Mouse (Mus musculus): ENCODE measurements around the gene Tcf7l2. TPM values are rescaled to one million over a fixed set of nuclear protein-coding genes. Genes with fewer than 3 reads are reported as not detected.

Gene Tcf7l2
- polyA plus RNA-seq, 1 experiment from 2014 or later: 215 TPM

DNA sequence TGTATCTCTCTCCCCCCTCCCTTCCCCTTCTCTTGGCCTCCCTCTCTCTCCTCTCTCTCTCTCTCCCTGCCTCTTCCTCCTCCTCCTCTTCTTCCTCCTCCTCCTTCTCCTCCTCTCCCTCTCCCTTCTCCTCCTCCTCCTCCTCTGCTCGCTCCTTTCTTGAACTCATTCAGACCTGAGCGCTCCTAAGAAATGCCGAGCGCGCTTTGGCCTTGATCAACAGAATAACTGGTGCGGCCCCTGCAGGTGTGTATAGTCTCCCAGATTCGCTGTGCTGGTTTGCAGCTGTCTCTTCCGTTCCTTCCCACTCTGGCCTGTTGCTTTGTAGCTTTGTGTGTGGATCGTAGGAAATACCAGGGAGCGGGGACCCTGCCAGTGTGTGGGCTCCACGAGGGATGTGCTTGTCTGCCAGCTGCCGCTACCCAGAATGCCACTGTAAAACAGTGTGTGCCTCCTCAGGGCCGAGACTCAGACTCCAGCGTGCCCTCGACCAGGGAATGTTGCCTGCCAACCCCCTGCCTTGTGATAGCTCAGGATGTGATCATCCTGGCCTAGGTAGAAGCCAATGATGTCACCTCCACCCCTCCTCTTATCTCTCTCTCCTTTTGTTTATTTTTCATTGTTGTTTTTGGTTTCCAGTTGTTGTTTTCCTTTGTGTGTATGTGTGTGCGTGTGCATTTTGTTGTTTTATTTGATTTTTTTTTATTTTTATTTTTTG is 184.3 kb downstream of the Tcf7l2 start:
- no peak overlapping the region for H3K4me3 ChIP-seq
- H3K27ac ChIP-seq: 0 out of 2 replicates have a peak overlapping the region, but pooled peaks have one; percentile 0
- peaks cover 38% of the 10 kb centered on the region for H3K27me3 ChIP-seq
- no peak overlapping the region for H3K9ac ChIP-seq
- 70% methylated on average over 16 of the region's 16 CpGs for WGBS
- peaks cover 16% of the 10 kb centered on the region for H3K4me1 ChIP-seq
- H3K9me3 ChIP-seq (replicated peaks): no peaks in the 10 kb centered on the region
- ATAC-seq: no peak; the same call in 1 of the 2 replicates
- peaks cover 13% of the 10 kb centered on the region; the same call in 1 of the 2 replicates for H3K36me3 ChIP-seq (ENCODE audit: poor library complexity, severe bottlenecking)
- H3K4me2 ChIP-seq: no peak overlapping the region

DNA sequence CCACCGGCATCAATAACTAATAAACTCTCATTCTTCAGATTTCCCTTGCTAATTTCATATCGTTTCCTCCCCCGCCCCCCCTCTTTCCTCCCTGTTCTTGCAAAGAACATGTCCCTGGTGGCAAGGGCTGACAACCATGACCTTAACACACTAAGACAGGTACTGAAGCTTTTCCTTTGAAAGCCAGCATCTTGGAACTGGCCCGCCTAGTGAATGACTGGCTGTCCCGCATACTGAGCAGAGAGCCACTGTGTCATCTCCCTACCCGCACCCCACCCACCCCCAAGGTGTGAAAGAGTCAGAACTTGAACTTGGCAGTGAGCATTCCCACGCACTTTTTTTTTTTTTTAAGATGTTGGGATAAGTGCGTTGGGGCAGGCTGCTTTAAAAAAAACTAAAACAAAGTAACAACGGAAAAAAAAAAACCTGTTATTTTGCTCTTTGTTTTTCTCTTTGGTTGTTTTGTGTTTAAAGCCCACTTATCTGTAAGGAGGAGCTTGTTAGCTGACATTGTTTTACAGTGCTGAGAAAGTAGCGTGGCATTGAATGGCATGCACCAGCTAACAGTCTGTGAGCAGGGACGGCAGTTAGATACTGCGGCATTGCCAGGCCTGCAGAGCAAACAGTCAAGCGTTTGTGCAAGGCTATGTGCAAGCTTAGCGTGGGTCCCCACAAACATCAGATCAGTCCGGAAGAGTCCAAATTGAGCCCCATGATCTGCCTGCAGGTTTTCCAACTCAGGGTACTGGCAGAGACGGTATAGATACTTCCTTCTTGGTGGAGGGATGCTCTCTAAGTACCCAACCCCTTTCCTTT is 185.4 kb downstream of the Tcf7l2 start:
- peaks cover 11% of the 10 kb centered on the region for H3K36me3 ChIP-seq (ENCODE audit: poor library complexity, severe bottlenecking)
- H3K27me3 ChIP-seq: peaks cover 31% of the 10 kb centered on the region
- H3K4me1 ChIP-seq: peaks cover 16% of the 10 kb centered on the region
- no peak overlapping the region for H3K4me2 ChIP-seq
- H3K4me3 ChIP-seq: no peak overlapping the region
- WGBS: 81% methylated on average over 16 of the region's 16 CpGs
- H3K9me3 ChIP-seq (replicated peaks): no peaks in the 10 kb centered on the region
- no peak overlapping the region for H3K27ac ChIP-seq
- H3K9ac ChIP-seq: no peak overlapping the region
- no peak for ATAC-seq

GRCm38 (mm10) chr19:55927674-55928061 is 186.0 kb downstream of the Tcf7l2 start:
- H3K4me1 ChIP-seq: peaks cover 16% of the 10 kb centered on the region
- 92% methylated on average over 9 of the region's 9 CpGs for WGBS

GRCm38 (mm10) chr19:55928674-55929073 is 187.1 kb downstream of the Tcf7l2 start:
- no peak overlapping the region for H3K4me3 ChIP-seq

More at GRCm38 (mm10) chr19:55927674-55928061, 186.0 kb downstream of the Tcf7l2 start:
- no peak for ATAC-seq
- Histone ChIP-seq H3K4me3 (no peak overlapping the region), H3K9me3 (replicated peaks) (no peaks in the 10 kb centered on the region), H3K36me3 (ENCODE audit: poor library complexity, severe bottlenecking) (peaks cover 8% of the 10 kb centered on the region), H3K27me3 (peaks cover 25% of the 10 kb centered on the region), H3K27ac (no peak overlapping the region), H3K4me2 (no peak overlapping the region), H3K9ac (no peak overlapping the region)

GRCm38 (mm10) chr19:55931642-55932041 is 190.0 kb downstream of the Tcf7l2 start:
- no peak overlapping the region for H3K27ac ChIP-seq
- peaks cover 12% of the 10 kb centered on the region for H3K4me1 ChIP-seq
- H3K36me3 ChIP-seq (ENCODE audit: poor library complexity, severe bottlenecking): peaks cover 8% of the 10 kb centered on the region
- H3K9me3 ChIP-seq (replicated peaks): no peaks in the 10 kb centered on the region
- WGBS: 90% methylated on average over 17 of the region's 17 CpGs
- no peak overlapping the region for H3K9ac ChIP-seq
- H3K4me3 ChIP-seq: no peak overlapping the region
- no peak overlapping the region for H3K4me2 ChIP-seq
- ATAC-seq: no peak
- peaks cover 24% of the 10 kb centered on the region for H3K27me3 ChIP-seq

More at GRCm38 (mm10) chr19:55928674-55929073, 187.1 kb downstream of the Tcf7l2 start:
- H3K27ac ChIP-seq: no peak overlapping the region
- no peak overlapping the region for H3K4me2 ChIP-seq
- H3K9me3 ChIP-seq (replicated peaks): no peaks in the 10 kb centered on the region
- peaks cover 8% of the 10 kb centered on the region for H3K36me3 ChIP-seq (ENCODE audit: poor library complexity, severe bottlenecking)
- WGBS: 94% methylated on average over 5 of the region's 5 CpGs
- no peak overlapping the region for H3K9ac ChIP-seq
- no peak for ATAC-seq
- H3K27me3 ChIP-seq: peaks cover 15% of the 10 kb centered on the region
- peaks cover 12% of the 10 kb centered on the region for H3K4me1 ChIP-seq

GRCm38 (mm10) chr19:55933947-55934729 is 192.5 kb downstream of the Tcf7l2 start:
- peaks cover 8% of the 10 kb centered on the region for H3K36me3 ChIP-seq (ENCODE audit: poor library complexity, severe bottlenecking)
- no peak overlapping the region for H3K4me2 ChIP-seq
- H3K4me1 ChIP-seq: peaks cover 12% of the 10 kb centered on the region
- H3K27me3 ChIP-seq: peaks cover 36% of the 10 kb centered on the region
- no peak overlapping the region for H3K27ac ChIP-seq
- ATAC-seq: no peak
- 48% methylated on average over 7 of the region's 7 CpGs for WGBS
- no peak overlapping the region for H3K9ac ChIP-seq
- no peaks in the 10 kb centered on the region for H3K9me3 ChIP-seq (replicated peaks)
- no peak overlapping the region for H3K4me3 ChIP-seq

DNA sequence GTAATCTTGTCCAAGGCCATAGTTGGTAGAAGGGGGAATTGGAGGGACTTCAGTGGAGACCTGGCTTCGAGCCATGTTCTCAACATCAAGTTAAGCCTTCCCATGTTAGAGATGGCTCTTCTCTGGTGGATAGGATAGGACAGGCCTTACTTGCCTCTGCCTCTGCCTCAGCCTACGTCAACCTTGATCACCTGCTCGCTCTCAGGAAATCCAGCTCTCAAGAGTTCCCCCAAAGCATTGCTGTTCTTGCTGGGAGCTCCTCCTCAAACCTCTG is 193.0 kb downstream of the Tcf7l2 start:
- Histone ChIP-seq H3K4me2 (no peak overlapping the region), H3K27ac (no peak overlapping the region), H3K36me3 (ENCODE audit: poor library complexity, severe bottlenecking) (peaks cover 8% of the 10 kb centered on the region), H3K27me3 (peaks cover 41% of the 10 kb centered on the region), H3K4me3 (no peak overlapping the region), H3K9me3 (replicated peaks) (no peaks in the 10 kb centered on the region), H3K9ac (no peak overlapping the region), H3K4me1 (peaks cover 12% of the 10 kb centered on the region)
- no peak for ATAC-seq
- 72% methylated on average over 3 of the region's 3 CpGs for WGBS

DNA sequence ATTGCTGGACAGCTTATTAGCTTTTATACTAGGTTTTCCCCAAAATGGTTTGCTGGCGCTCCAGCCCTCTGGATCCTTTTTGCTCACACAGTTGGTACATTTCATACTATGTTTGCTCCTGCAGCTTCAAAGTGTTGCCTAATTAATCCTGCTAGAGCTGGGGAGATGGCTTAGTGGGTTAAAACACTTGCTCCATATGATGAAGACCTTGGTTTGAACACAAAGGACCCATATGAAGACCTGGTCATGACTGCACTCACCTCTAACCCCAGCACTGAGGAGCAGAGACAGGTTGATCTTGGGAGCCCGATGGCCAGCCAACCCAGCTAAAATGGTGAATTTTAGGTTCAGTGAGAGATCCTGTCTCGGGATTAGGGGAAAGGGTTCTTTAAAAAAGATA is 195.4 kb downstream of the Tcf7l2 start:
- H3K4me1 ChIP-seq: peaks cover 32% of the 10 kb centered on the region
- 90% methylated on average over 3 of the region's 3 CpGs for WGBS
- no peak overlapping the region for H3K27ac ChIP-seq
- ATAC-seq: no peak
- no peak overlapping the region for H3K4me2 ChIP-seq
- peaks cover 35% of the 10 kb centered on the region for H3K27me3 ChIP-seq
- H3K36me3 ChIP-seq (ENCODE audit: poor library complexity, severe bottlenecking): no peaks in the 10 kb centered on the region
- H3K4me3 ChIP-seq: no peak overlapping the region
- no peak overlapping the region for H3K9ac ChIP-seq
- no peaks in the 10 kb centered on the region for H3K9me3 ChIP-seq (replicated peaks)

GRCm38 (mm10) chr19:55938254-55939046 is 196.8 kb downstream of the Tcf7l2 start:
- H3K4me3 ChIP-seq: no peak overlapping the region
- H3K9ac ChIP-seq: no peak overlapping the region
- WGBS: 91% methylated on average over 21 of the region's 21 CpGs
- peaks cover 44% of the 10 kb centered on the region for H3K27me3 ChIP-seq
- no peaks in the 10 kb centered on the region for H3K9me3 ChIP-seq (replicated peaks)
- no peaks in the 10 kb centered on the region for H3K36me3 ChIP-seq (ENCODE audit: poor library complexity, severe bottlenecking)
- H3K27ac ChIP-seq: no peak overlapping the region
- no peak overlapping the region for H3K4me2 ChIP-seq
- no peak for ATAC-seq
- H3K4me1 ChIP-seq: peaks cover 34% of the 10 kb centered on the region

- no peak overlapping the region for H3K9ac ChIP-seq
- H3K36me3 ChIP-seq (ENCODE audit: poor library complexity, severe bottlenecking): no peaks in the 10 kb centered on the region
- ATAC-seq: no peak
- H3K27me3 ChIP-seq: peaks cover 44% of the 10 kb centered on the region
- H3K27ac ChIP-seq: no peak overlapping the region
- whole genome bisulfite sequencing: 92% methylated on average over 5 of the region's 5 CpGs
- H3K9me3 ChIP-seq (replicated peaks): no peaks in the 10 kb centered on the region
- H3K4me1 ChIP-seq: peaks cover 31% of the 10 kb centered on the region
- H3K4me2 ChIP-seq: no peak overlapping the region
- no peak overlapping the region for H3K4me3 ChIP-seq
Measured at GRCm38 (mm10) chr19:55939090-55939489, 197.5 kb downstream of the Tcf7l2 start.

GRCm38 (mm10) chr19:55939719-55940118 is 198.1 kb downstream of the Tcf7l2 start:
- H3K9ac ChIP-seq: no peak overlapping the region
- H3K4me1 ChIP-seq: peaks cover 25% of the 10 kb centered on the region
- H3K4me2 ChIP-seq: no peak overlapping the region
- ATAC-seq: no peak
- H3K4me3 ChIP-seq: no peak overlapping the region
- H3K36me3 ChIP-seq (ENCODE audit: poor library complexity, severe bottlenecking): no peaks in the 10 kb centered on the region
- 90% methylated on average over 4 of the region's 4 CpGs for WGBS
- no peaks in the 10 kb centered on the region for H3K9me3 ChIP-seq (replicated peaks)
- no peak overlapping the region for H3K27ac ChIP-seq
- H3K27me3 ChIP-seq: peaks cover 44% of the 10 kb centered on the region
